Mouse (Mus musculus): Measurements from ENCODE around the gene Scgb1b27. TPM values are rescaled to one million over a fixed set of nuclear protein-coding genes. Genes with fewer than 3 reads are reported as not detected.
"Not testable (repeated sequence)": the region's sequence is repeated elsewhere in the genome, so short reads cannot be mapped to it uniquely, and the experiment has no call there.

The Scgb1b27 gene
- polyA plus RNA-seq (2012; rRNA removed), result not detected in 2 replicates

- WGBS, result 89% methylated on average over 1 of the region's 1 CpGs
- H3K4me3 ChIP-seq (replicated peaks; ENCODE audit: extremely low read depth, low read depth, low read length); DNase-seq; H3K4me1 ChIP-seq (ENCODE audit: control insufficient read depth, insufficient read depth, low read length): not testable (repeated sequence)
These were observed at the start of gene Scgb1b27 for GRCm38 (mm10) chr7:34021183-34021582. Scgb1b27 (plus strand) TSS chr7:34021483.

DNA sequence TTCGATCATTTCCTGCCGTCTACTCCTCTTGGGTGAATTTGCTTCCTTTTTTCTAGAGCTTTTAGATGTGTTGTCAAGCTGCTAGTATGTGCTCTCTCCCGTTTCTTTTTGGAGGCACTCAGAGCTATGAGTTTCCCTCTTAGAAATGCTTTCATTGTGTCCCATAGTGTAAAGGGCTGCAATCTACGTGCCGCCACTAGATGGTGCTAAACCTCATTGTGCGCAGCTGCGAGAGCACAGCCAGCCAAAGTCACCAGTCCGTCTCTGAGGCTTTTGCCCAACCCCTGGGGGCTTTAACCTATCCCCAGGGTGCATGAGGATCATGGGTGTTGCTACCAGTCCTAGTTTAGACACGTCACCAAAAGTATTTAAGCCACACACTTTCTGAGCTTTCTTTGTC, 39.0 kb upstream of the Scgb1b27 start:
- not testable (repeated sequence) for H3K4me1 ChIP-seq (ENCODE audit: control insufficient read depth, insufficient read depth, low read length); H3K4me3 ChIP-seq (replicated peaks; ENCODE audit: extremely low read depth, low read depth, low read length)
- 20% methylated on average over 8 of the region's 9 CpGs for WGBS
- peak; percentile 61 for TF ChIP-seq CTCF (IDR thresholded peaks at IDR 0.05; ENCODE audit: insufficient read depth, low read length)
- peak; percentile 21 for DNase-seq

DNA sequence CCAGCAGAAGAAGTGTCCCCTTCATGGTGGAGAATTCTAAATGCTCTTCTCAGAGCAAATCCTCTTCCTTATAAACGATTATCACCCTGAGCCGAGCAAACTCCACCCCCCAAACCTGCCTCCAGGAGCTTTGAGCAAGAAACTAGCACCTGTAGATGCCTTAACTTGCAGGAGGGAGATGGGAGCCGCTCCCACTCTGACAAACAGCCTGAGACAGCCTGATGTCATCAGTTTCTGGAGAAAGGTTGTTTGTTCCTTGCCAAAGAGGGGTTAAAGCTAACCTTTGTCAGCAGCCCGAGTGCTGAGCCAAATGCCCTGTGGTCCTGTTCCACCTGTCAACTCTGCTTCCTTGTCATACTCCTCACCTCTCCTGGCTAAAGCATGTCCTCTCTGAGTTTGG, 7.4 kb upstream of the Scgb1b27 start, which contains the start of gene Scgb2b27:
TSS of gene Scgb2b27 (minus strand) at position 101 of the 400 bp plus-strand sequence.
- TF ChIP-seq POLR2A (IDR thresholded peaks at IDR 0.05; ENCODE audit: borderline replicate concordance, extremely low read depth, low read depth, low read length) (no peak), CTCF (IDR thresholded peaks at IDR 0.05; ENCODE audit: insufficient read depth, low read length) (no peak)

GRCm38 (mm10) chr7:34025641-34026040, 4.4 kb downstream of the Scgb1b27 start:
- H3K4me1 ChIP-seq (ENCODE audit: control insufficient read depth, insufficient read depth, low read length), result no peaks in the 10 kb centered on the region
- no peak for TF ChIP-seq CTCF (IDR thresholded peaks at IDR 0.05; ENCODE audit: insufficient read depth, low read length)
- TF ChIP-seq POLR2A (IDR thresholded peaks at IDR 0.05; ENCODE audit: borderline replicate concordance, extremely low read depth, low read depth, low read length), result no peak
- H3K4me3 ChIP-seq (replicated peaks; ENCODE audit: extremely low read depth, low read depth, low read length), result no peak overlapping the region
- WGBS, result 79% methylated on average over 4 of the region's 4 CpGs
- no peak for DNase-seq

More for the DNA sequence above, 7.4 kb upstream of the Scgb1b27 start, which contains the start of gene Scgb2b27:
- no peak within 1 kb of the TSS for H3K4me3 ChIP-seq (replicated peaks; ENCODE audit: extremely low read depth, low read depth, low read length)
- H3K4me1 ChIP-seq (ENCODE audit: control insufficient read depth, insufficient read depth, low read length), result no peaks in the 10 kb centered on the region
- no peak for DNase-seq
- WGBS, result 63% methylated on average over 4 of the region's 4 CpGs

DNA sequence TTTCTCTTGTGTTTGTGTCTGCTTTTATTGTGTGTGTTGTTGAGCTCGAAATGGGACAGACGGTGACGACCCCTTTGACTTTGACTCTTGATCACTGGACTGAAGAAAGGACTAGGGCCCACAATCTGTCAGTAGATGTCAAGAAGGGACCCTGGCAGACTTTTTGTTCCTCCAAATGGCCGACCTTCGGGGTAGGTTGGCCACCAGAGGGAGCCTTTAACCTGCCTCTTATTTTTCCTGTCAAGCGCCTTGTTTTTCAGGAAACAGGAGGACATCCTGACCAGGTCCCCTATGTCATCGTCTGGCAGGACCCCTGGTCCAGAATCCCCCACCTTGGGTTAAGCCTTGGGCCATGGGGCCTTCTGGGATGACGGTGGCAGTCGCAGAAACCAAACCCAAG, 5.9 kb downstream of the Scgb1b27 start:
- H3K4me3 ChIP-seq (replicated peaks; ENCODE audit: extremely low read depth, low read depth, low read length); H3K4me1 ChIP-seq (ENCODE audit: control insufficient read depth, insufficient read depth, low read length); DNase-seq: not testable (repeated sequence)
- 81% methylated on average over 9 of the region's 9 CpGs for WGBS

- Histone ChIP-seq H3K4me3 (replicated peaks; ENCODE audit: extremely low read depth, low read depth, low read length) (no peak overlapping the region), H3K4me1 (ENCODE audit: control insufficient read depth, insufficient read depth, low read length) (no peaks in the 10 kb centered on the region)
- TF ChIP-seq POLR2A (IDR thresholded peaks at IDR 0.05; ENCODE audit: borderline replicate concordance, extremely low read depth, low read depth, low read length) (no peak), CTCF (IDR thresholded peaks at IDR 0.05; ENCODE audit: insufficient read depth, low read length) (no peak)
- 90% methylated on average over 11 of the region's 11 CpGs for WGBS
- no peak for DNase-seq
These were observed 8.7 kb downstream of the Scgb1b27 start for GRCm38 (mm10) chr7:34030026-34030425.

DNA sequence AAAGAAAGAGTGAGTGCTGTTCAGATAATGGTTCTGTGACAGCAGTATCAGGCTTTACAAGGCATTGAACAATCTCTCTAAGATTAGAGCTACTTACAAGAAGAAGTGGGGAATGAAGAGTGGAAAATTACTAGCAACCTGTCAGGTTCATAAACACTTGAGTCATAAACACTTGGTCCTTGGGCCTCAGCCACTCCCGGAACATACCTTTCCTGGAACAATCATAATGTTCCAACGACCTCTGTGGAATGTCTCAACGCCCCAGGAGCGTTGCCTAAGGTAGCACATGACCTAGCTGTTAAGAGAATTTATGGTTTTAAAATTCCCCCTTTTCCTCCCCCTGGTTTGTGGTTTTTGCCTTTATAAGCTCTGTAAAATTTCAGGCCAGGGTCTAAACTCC, 13.3 kb downstream of the Scgb1b27 start:
- WGBS, result 59% methylated on average over 4 of the region's 4 CpGs
- H3K4me3 ChIP-seq (replicated peaks; ENCODE audit: extremely low read depth, low read depth, low read length); H3K4me1 ChIP-seq (ENCODE audit: control insufficient read depth, insufficient read depth, low read length); DNase-seq: not testable (repeated sequence)

GRCm38 (mm10) chr7:34036076-34036815, 15.0 kb downstream of the Scgb1b27 start:
- H3K4me1 ChIP-seq (ENCODE audit: control insufficient read depth, insufficient read depth, low read length); H3K4me3 ChIP-seq (replicated peaks; ENCODE audit: extremely low read depth, low read depth, low read length); DNase-seq: not testable (repeated sequence)
- 84% methylated on average over 11 of the region's 11 CpGs for WGBS

DNA sequence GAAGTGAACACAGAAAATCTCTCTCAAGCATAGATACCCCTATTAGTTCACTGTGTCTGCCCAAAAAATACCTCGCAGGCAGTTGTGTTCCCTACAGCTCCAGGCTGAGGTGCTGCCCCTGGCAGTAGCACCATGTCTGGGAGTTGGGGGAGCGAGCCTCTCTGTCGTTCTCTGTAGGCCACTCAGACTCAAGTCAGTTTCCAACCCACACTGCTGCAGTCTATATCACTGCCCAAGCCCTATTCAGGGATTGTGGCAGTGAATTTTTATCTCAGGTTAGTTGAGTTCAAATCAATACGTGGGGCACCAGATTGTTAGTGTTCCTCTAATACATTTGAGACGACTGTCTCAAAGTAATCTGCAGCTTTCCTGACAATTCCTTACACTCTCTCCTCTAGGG, 46.8 kb downstream of the Scgb1b27 start:
- not testable (repeated sequence) for H3K4me1 ChIP-seq (ENCODE audit: control insufficient read depth, insufficient read depth, low read length); H3K4me3 ChIP-seq (replicated peaks; ENCODE audit: extremely low read depth, low read depth, low read length); DNase-seq
- WGBS, result 76% methylated on average over 5 of the region's 5 CpGs

Other genes with a start within 250 kb of the Scgb1b27 start
- not detected in 2 replicates for gene Scgb2b26, start 76.4 kb upstream of the Scgb1b27 start, polyA plus RNA-seq (2012; rRNA removed)
- gene Scgb2b27, start 7.5 kb upstream of the Scgb1b27 start, polyA plus RNA-seq (2012; rRNA removed), result not detected in 2 replicates
- not detected in 2 replicates for gene Scgb1b30, start 73.9 kb downstream of the Scgb1b27 start, polyA plus RNA-seq (2012; rRNA removed)
- 41.1 and 41.2 TPM in 2 replicates for gene Wtip, start 111.8 kb downstream of the Scgb1b27 start, polyA plus RNA-seq (2012; rRNA removed)
- gene Uba2, start 148.1 kb downstream of the Scgb1b27 start, polyA plus RNA-seq (2012; rRNA removed), result 23.9 and 42.1 TPM in 2 replicates
- gene Pdcd2l, start 175.2 kb downstream of the Scgb1b27 start, polyA plus RNA-seq (2012; rRNA removed), result 19.1 and 23.7 TPM in 2 replicates
- gene Gpi1, start 208.9 kb downstream of the Scgb1b27 start, polyA plus RNA-seq (2012; rRNA removed), result 164 and 199 TPM in 2 replicates
- gene Gm6096, start 229.6 kb downstream of the Scgb1b27 start, polyA plus RNA-seq (2012; rRNA removed), result not detected in 2 replicates

Measured in lung, adult 2 months (tissue).